Mouse (Mus musculus) megakaryocyte, embryonic 14.5 days (primary cell): ENCODE results near the gene Pard3.

Source experiments
- FLI1 ChIP-seq: IDR thresholded peaks from 2 replicates; pipeline ENCODE4 v1.6.1; 2012; ENCODE audit warnings: low read length, inconsistent platforms, mixed read lengths
- GATA1 ChIP-seq: IDR thresholded peaks from 3 replicates; pipeline ENCODE4 v1.6.1; 2012; ENCODE audit warnings: mixed read lengths, low read length, inconsistent platforms, borderline replicate concordance

DNA sequence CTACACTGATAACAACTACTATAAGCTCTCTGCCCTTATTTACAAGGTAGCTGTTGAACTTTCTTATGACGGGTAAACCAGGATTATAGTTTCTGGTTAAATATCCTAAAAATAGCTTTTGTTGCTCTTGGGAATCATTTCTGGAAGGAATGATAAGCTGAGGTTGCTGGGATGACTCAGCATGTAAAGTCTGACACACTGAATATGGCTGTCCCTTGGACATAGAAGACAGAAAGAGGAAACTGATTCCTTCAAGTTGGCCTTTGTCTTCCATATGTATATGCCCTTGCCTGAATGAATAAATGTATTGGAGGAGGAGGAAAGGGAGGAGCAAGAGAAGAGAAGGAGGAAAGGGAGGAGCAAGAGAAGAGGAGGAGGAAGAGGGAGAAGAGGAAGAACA, 254.2 kb downstream of the Pard3 start:
- TF ChIP-seq GATA1 (no peak), FLI1 (no peak)
